Mouse (Mus musculus) yolk sac, embryonic 10.5 days (tissue): ENCODE results near the gene Kif13a.
A peak's percentile ranks its signal among the peaks of the same experiment; 100 is the strongest.

Source experiments
- DNase-seq: peaks from one replicate; pipeline ENCODE4 v3.0.0-alpha.2; 2017; ENCODE audit warnings: low spot score

Gene Kif13a

DNA sequence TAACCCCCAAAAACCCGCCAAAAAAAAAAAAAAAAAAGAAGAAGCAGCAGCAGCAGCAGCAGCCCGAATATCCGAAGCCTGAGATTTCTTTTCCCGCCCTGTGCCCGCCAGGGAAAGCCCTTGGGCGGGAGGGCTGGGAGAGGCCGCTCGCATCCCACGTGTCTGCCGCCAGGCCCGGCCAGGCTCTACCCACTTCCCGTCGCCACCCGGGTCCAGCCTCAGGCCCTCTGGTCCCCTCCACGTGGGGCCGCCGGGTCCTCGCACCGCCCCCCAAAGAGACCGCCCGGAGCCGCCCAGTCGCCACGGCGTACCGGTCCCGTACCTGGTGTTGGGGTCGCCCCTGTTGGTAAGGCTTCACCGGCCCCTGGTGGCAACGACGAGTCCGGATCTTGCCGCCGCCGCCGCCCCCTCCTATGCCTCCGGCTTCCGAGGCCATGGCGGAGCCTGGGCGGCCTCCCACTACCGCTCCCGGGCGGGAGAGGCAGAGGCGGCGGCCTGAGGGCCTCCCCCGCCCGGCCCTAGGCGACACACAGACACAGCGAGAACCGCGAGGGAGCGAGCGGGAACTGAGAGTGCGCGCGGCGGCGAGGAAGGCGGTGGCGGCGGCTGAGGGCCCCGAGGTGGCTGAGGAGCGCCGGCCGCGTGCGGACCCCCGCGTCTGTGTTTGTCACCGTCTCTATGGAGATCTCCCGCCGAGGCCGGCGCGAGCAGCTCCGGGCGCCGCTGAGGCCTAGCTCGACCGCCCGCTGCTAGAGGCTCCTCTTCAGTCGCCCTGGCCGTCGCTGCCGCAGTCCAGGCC lies 202.4 kb downstream of the Kif13a start:
- peak; percentile 76 for DNase-seq

DNA sequence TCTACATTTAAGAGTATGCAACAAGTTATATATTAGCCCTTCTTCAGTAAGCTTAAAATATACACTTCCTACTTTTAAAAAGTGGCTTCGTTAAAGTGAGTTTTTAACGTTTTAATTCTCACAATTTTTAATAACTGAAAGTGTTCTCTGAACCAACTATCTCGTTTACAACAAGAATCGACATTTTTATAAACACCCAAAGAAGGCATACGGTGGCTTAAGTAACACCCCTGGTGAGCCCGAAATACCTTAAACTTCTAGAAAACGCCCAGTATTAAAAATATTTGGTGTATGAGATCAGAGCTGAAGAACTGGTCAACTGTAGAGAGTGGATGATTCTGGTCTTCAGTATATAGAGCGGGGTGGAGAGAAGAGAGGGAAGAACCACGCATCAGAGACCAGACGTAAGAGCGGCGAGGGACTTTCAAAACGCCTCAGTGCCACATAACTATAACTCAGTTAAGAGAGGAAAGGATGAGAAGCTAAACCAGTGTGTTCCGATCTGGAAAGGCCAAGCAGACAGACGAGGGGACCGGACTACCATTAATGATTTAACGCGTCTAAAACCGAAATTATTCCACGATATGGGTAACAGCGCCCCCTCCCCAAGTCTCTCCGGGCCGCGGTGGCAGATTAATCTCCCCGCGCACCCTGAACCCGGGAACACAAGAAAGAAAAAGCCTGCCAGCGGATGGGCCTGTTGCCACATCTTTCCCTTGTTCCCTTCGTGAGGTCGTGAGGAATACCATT lies 203.2 kb downstream of the Kif13a start:
- DNase-seq: no peak

DNA sequence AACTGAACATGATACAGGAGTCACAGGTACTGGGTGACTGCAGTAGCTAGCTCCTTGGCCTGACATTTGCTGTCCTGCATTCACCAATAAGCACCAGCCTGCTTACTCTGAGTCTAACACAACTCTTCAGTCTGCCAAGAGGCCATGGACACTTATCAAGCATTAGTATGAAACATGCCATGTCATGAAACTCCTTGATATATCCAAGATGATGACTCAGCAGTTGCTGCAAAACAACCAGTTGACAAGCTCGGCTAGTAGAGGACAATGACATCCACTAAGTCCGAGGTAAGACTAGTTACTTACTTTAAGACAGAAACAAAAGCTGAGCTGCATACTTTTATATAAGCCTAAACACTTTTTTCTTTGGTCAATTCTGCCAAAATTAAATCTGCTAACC lies 204.4 kb downstream of the Kif13a start:
- DNase-seq: no peak

DNA sequence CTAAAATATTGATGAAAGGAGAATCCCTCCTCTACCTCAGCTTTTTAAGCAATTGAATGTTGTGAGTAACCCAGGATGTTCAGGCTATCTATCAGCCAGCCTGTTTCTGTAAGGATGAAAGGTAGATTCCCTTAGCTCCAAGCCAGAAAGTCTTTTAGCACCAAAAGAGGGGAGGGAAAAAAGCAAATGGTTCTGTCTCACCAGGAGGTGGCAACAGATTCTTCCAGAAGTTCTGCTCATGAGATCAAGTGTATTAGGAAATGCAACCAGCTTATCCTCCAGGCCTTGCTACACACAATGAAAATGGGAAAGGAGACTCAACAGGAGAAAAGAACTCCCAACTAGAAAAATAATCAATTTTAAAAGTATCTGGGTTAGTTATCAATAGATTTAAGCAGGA lies 205.3 kb downstream of the Kif13a start:
- DNase-seq: no peak

DNA sequence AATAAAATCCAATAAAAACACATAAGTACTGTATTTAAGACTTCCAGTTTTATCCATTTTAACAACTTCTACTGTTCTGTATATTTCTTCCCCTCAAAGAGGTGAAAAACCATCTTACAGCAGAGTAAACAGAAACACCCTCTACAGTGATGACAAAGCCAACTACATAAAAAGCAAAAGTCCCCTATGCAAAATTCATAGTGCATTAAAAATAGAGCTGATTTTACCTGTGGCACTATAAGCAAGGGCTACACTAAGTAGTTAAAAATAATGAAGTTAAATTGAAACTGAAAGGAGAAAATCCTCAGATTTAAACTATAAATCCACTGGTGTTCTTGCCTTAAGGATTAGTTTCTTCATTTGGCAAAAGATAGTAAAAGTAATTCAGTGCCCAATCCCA lies 208.7 kb downstream of the Kif13a start:
- DNase-seq: no peak

DNA sequence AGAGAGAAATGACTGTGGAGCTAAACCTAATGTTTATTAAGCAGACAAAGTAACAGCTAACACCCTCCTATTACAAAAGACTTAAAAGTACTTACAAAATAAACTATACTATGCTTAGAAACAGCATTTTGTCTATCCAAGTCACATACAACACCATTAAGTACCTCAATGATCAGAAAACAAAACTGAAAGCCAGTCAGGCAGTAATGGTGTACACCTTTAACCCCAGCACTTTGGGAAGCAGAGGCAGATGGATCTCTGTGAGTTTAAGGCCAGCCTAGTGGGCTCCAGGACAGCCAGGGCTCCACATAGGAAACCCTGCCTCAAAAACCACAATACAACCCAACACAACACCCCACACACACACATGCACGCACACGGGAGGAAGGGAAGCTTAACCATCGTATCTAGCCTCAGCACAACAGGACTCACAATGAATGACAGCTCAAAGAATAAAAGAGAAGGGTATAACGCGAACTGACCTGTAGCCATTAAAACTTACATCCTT lies 210.7 kb downstream of the Kif13a start:
- no peak for DNase-seq

DNA sequence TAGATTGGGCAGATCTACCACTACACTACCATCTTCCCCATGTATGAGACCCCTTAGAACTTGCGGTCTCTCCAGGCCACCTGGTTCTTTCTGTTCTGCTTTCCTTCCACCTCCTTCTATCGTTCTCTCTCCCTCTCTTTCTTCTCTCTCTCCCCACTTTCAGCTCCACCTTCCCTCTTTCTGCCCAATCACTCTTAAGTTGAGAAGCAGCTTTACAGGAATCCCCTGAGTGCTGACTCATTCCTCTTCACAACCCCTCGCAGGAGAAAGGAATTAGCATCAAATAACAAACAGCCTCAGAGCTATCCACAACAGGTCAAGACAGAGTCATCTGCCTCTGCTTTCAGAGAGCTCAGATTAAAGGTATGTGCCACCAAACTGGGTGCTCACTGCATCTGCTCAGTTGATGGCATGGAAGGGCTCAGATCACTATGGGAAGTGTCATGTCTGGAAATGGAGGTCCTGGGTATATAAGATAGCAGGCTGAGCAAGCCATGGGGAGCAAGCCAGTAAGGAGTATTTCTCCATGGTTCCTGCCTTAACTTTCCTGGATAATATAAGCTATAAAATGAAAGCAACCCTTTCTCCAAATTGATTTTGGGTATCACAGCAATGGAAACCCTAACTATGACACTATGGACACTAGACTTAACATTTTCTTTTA lies 213.6 kb downstream of the Kif13a start:
- DNase-seq: no peak

DNA sequence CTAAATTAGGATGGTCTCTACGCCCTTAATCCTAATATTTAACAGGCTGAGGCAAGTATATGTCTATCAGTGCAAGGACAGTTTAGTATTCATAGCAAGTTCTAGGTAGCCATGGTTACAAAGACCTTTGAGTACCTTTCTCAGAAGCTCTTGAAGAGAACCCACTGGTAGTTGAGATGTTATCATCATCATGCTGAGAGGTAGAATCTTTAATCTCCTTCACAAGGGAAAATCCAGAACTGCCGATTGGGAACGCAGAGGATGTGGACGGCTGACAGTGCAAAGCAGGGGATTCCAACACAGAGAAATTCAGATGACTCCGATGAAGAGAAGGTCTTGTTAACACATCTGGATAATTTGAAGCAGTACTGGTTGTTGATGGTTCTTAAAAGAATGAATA lies 216.2 kb downstream of the Kif13a start:
- DNase-seq: no peak

DNA sequence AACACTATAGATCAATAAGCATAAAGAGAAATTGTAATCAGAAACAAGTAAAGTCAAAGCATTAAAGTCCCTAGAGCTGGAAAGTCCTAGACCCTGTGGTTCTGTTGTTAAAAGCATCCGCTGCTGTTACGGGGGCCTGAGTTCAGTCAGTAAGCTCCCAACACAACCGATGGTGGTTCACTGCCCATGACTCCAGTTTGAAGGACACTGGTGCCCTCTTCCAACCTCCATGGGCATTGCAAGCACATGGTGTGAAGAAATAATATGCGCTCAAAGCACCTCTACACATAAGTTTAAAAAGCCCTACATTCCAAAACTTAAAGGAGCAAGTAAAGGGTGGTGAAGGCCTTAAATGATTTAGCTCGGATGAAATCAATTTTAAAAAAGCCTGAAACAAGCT lies 226.5 kb downstream of the Kif13a start:
- no peak for DNase-seq

DNA sequence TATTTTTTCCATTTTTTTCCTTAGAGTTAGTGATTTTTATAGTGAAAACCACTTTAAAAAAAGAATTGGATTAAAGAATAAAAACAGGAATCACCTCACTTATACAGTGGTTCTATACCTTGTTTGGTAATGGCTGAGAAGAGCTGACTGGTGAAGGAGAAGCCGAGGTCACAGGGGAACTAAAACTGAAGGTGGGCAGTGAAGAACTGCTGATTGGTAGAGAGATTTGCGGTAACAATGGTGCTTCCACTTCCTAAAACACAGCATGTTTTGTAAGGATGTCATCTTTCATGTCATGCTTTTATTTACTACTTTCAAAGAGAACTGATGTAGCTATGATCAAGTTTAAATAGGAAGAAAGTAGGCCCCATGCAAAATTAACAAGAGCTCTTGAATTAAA lies 228.2 kb downstream of the Kif13a start:
- DNase-seq: no peak

DNA sequence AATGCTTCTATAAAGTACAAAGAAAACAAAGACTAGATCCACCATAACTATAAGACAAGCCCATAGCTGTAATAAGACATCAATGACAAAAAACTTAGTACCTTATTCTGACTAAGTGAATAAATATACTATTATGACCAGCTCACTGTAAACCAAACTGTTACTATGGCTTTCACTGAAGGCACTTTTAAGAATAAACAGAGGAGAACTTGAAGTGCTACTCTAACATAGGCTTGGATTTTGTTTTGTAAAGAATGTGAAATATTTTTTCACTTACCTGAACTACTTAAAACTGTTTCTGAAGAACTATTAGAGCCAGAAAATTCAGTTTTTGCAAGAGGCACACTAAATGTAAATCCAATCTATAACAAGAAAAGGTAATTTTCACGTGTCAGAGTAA lies 230.3 kb downstream of the Kif13a start:
- DNase-seq: no peak
